Mouse (Mus musculus) hindbrain, embryonic 14.5 days (tissue): ENCODE measurements at regions not wholly inside any gene's neighbourhood (a gene's known extent, or its start where the extent isn't known, plus 50 kb on each side); places are given as distances from the start of the nearest gene placed in this dataset.

Experiments
- ATAC-seq: fragments of 200-750 bp; cut with Nextera tagmentation; 2 replicates; pipeline ENCODE4 v1.8.0; 2017; ENCODE audit warnings: moderate number of reproducible peaks, mild to moderate bottlenecking, moderate TSS enrichment, moderate library complexity; ENCODE audit not compliant: low FRiP score
- DNase-seq: peaks from one replicate; pipeline ENCODE4 v3.0.0-alpha.2; 2015; ENCODE audit warnings: low spot score
- H3K27ac ChIP-seq: fragments of 300-500 bp; sonication (generic); 2 replicates; pipeline ENCODE4 v1.5.1; 2014; ENCODE audit warnings: mild to moderate bottlenecking, moderate library complexity
- H3K27me3 ChIP-seq: fragments of 300-500 bp; sonication (generic); 2 replicates; pipeline ENCODE4 v1.6.1; 2014; ENCODE audit warnings: mild to moderate bottlenecking, low read length, mixed read lengths; ENCODE audit not compliant: control insufficient read depth, insufficient read depth
- H3K36me3 ChIP-seq: fragments of 300-500 bp; sonication (generic); replicated peaks from 2 replicates; pipeline ENCODE4 v1.6.1; 2014; ENCODE audit not compliant: control insufficient read depth, insufficient read depth
- H3K4me1 ChIP-seq: fragments of 300-500 bp; sonication (generic); replicated peaks from 2 replicates; pipeline ENCODE4 v1.6.1; 2014; ENCODE audit warnings: antibody characterized with exemption, low read length, mixed read lengths; ENCODE audit not compliant: control insufficient read depth, insufficient read depth
- H3K4me2 ChIP-seq: fragments of 300-500 bp; sonication (generic); replicated peaks from 2 replicates; pipeline ENCODE4 v1.6.1; 2014; ENCODE audit warnings: mild to moderate bottlenecking, moderate library complexity
- H3K4me3 ChIP-seq: fragments of 300-500 bp; sonication (generic); replicated peaks from 2 replicates; pipeline ENCODE4 v1.5.1; 2014; ENCODE audit warnings: mild to moderate bottlenecking, low read length
- H3K9ac ChIP-seq: fragments of 300-500 bp; sonication (generic); 2 replicates; pipeline ENCODE4 v1.6.1; 2014
- H3K9me3 ChIP-seq: fragments of 300-500 bp; sonication (generic); 2 replicates; pipeline ENCODE4 v1.6.1; 2016; ENCODE audit warnings: low read length; ENCODE audit not compliant: control insufficient read depth
- WGBS: fragments of 180-500 bp; shearing (Covaris S2); extraction: QIAGEN DNeasy Blood & Tissue Kit; methylation state at CpG from one replicate; pipeline ENCODE4 v1.1.7; 2014; 5-methylcytosine and 5-hydroxymethylcytosine counted together

- no peak for ATAC-seq
- DNase-seq = no peak
- Histone ChIP-seq H3K27ac (no peak overlapping the region), H3K27me3 (no peaks in the 10 kb centered on the region), H3K4me1 (peaks cover 14% of the 10 kb centered on the region), H3K9ac (no peak overlapping the region), H3K4me3 (no peak overlapping the region), H3K9me3 (no peaks in the 10 kb centered on the region), H3K4me2 (no peak overlapping the region), H3K36me3 (no peaks in the 10 kb centered on the region)
- 79% methylated on average over 10 of the region's 10 CpGs for whole genome bisulfite sequencing
These were observed 191.2 kb upstream of the Jmjd1c start for GRCm38 (mm10) chr10:66904552-66905367.

- Histone ChIP-seq H3K9ac (no peak overlapping the region), H3K27me3 (no peaks in the 10 kb centered on the region), H3K4me1 (peaks cover 11% of the 10 kb centered on the region; the same call in 1 of the 2 replicates), H3K27ac (no peak overlapping the region), H3K9me3 (no peaks in the 10 kb centered on the region), H3K36me3 (no peaks in the 10 kb centered on the region), H3K4me2 (no peak overlapping the region), H3K4me3 (no peak overlapping the region)
- DNase-seq (no peak), ATAC-seq (no peak)
- WGBS = 59% methylated on average over 4 of the region's 4 CpGs
These were observed 188.1 kb upstream of the Jmjd1c start for GRCm38 (mm10) chr10:66907842-66908241.

- H3K27ac ChIP-seq = no peak overlapping the region
- no peak overlapping the region for H3K9ac ChIP-seq
- no peaks in the 10 kb centered on the region for H3K36me3 ChIP-seq
- H3K27me3 ChIP-seq = no peaks in the 10 kb centered on the region
- H3K4me3 ChIP-seq = no peak overlapping the region
- ATAC-seq (peak; percentile 47), DNase-seq (peak; percentile 95)
- no peaks in the 10 kb centered on the region for H3K9me3 ChIP-seq
- peaks cover 24% of the 10 kb centered on the region for H3K4me1 ChIP-seq
- no peak overlapping the region; the same call in 1 of the 2 replicates for H3K4me2 ChIP-seq
- 15% methylated on average over 12 of the region's 12 CpGs for WGBS
These were observed 186.6 kb upstream of the Jmjd1c start for GRCm38 (mm10) chr10:66909204-66909889.

GRCm38 (mm10) chr10:66909905-66910681, 185.8 kb upstream of the Jmjd1c start:
- Histone ChIP-seq H3K4me1 (peaks cover 26% of the 10 kb centered on the region), H3K27me3 (no peaks in the 10 kb centered on the region), H3K4me3 (no peak overlapping the region), H3K9ac (no peak overlapping the region), H3K9me3 (no peaks in the 10 kb centered on the region), H3K27ac (no peak overlapping the region), H3K36me3 (no peaks in the 10 kb centered on the region), H3K4me2 (0 out of 2 replicates have a peak overlapping the region, but pooled peaks have one; percentile 7)
- ATAC-seq (no peak), DNase-seq (no peak)
- 62% methylated on average over 17 of the region's 17 CpGs for WGBS

- DNase-seq (no peak), ATAC-seq (no peak)
- Histone ChIP-seq H3K27me3 (no peaks in the 10 kb centered on the region), H3K9ac (no peak overlapping the region), H3K27ac (no peak overlapping the region), H3K36me3 (no peaks in the 10 kb centered on the region), H3K4me1 (peaks cover 26% of the 10 kb centered on the region), H3K4me2 (no peak overlapping the region), H3K4me3 (no peak overlapping the region), H3K9me3 (no peaks in the 10 kb centered on the region)
- 53% methylated on average over 10 of the region's 10 CpGs for WGBS
These were observed 184.5 kb upstream of the Jmjd1c start for GRCm38 (mm10) chr10:66911261-66911911.

GRCm38 (mm10) chr10:66912440-66912839, 183.5 kb upstream of the Jmjd1c start:
- Histone ChIP-seq H3K4me1 (peaks cover 26% of the 10 kb centered on the region), H3K4me3 (no peak overlapping the region), H3K36me3 (no peaks in the 10 kb centered on the region), H3K27ac (no peak overlapping the region), H3K27me3 (no peaks in the 10 kb centered on the region), H3K4me2 (no peak overlapping the region), H3K9me3 (no peaks in the 10 kb centered on the region), H3K9ac (no peak overlapping the region)
- WGBS = 89% methylated on average over 4 of the region's 4 CpGs
- ATAC-seq = no peak
- no peak for DNase-seq

GRCm38 (mm10) chr10:66913187-66913586, 182.7 kb upstream of the Jmjd1c start:
- Histone ChIP-seq H3K9ac (no peak overlapping the region), H3K4me2 (0 out of 2 replicates have a peak overlapping the region, but pooled peaks have one; percentile 13), H3K27ac (no peak overlapping the region), H3K9me3 (no peaks in the 10 kb centered on the region), H3K36me3 (no peaks in the 10 kb centered on the region), H3K27me3 (no peaks in the 10 kb centered on the region), H3K4me3 (no peak overlapping the region), H3K4me1 (peaks cover 26% of the 10 kb centered on the region)
- DNase-seq (no peak), ATAC-seq (no peak)
- 71% methylated on average over 14 of the region's 14 CpGs for WGBS

- H3K9ac ChIP-seq = no peak overlapping the region; the same call in 1 of the 2 replicates
- WGBS = 26% methylated on average over 8 of the region's 8 CpGs
- DNase-seq (peak; percentile 69), ATAC-seq (peak; percentile 49; the same call in 1 of the 2 replicates)
- H3K9me3 ChIP-seq = no peaks in the 10 kb centered on the region
- H3K27me3 ChIP-seq = no peaks in the 10 kb centered on the region
- H3K36me3 ChIP-seq = no peaks in the 10 kb centered on the region
- 0 out of 2 replicates have a peak overlapping the region, but pooled peaks have one; percentile 13 for H3K4me2 ChIP-seq
- peaks cover 26% of the 10 kb centered on the region for H3K4me1 ChIP-seq
- H3K27ac ChIP-seq = no peak overlapping the region
- H3K4me3 ChIP-seq = no peak overlapping the region
These were observed 182.3 kb upstream of the Jmjd1c start for GRCm38 (mm10) chr10:66913627-66914026.
